Mouse (Mus musculus) ES-E14 (cell line): ENCODE results near the gene Smco4.

ENCODE experiments used
- CHD2 ChIP-seq: IDR thresholded peaks from 2 replicates; pipeline ENCODE4 v1.6.1; 2014; ENCODE audit warnings: mild to moderate bottlenecking, low read depth, low read length, inconsistent platforms
- HCFC1 ChIP-seq: IDR thresholded peaks from 2 replicates; pipeline ENCODE4 v1.6.1; 2012; ENCODE audit warnings: low read length, inconsistent platforms, borderline replicate concordance; ENCODE audit not compliant: insufficient read depth
- MAFK ChIP-seq: IDR thresholded peaks from 2 replicates; pipeline ENCODE4 v1.6.1; 2014; ENCODE audit warnings: mild to moderate bottlenecking, low read depth, low read length, inconsistent platforms; ENCODE audit not compliant: insufficient read depth
- ZC3H11A ChIP-seq: IDR thresholded peaks from 2 replicates; pipeline ENCODE4 v1.6.1; 2012; ENCODE audit warnings: low read depth, mild to moderate bottlenecking, inconsistent platforms, low read length, borderline replicate concordance
- ZNF384 ChIP-seq: IDR thresholded peaks from 2 replicates; pipeline ENCODE4 v1.6.1; 2012; ENCODE audit warnings: low read depth, low read length, inconsistent platforms

DNA sequence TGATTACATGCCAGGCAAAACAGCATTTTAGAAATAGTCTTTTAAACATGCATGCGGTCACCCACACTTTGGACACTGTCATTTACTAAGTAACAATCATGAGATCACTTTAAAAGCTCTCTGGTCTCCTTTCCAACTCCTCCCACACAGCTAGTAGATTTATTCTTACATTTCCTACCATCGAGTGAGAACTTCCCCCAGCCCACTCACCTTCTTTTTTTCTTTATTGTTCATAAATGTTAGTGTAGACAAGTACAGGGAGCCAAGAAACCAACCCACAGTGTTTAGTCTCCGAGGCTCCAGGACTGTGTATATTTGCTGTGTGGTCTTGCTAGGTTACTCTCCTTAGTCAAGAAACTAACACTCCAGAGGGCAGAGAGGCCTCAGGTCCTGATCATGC, 16.1 kb downstream of the Smco4 start:
- TF ChIP-seq HCFC1 (no peak), ZC3H11A (no peak), ZNF384 (no peak), CHD2 (no peak), MAFK (no peak)
